Mouse (Mus musculus): ENCODE measurements around the gene Clstn1. TPM values are rescaled to one million over a fixed set of nuclear protein-coding genes. Genes with fewer than 3 reads are reported as not detected.

The Clstn1 gene
- polyA plus RNA-seq, 1 experiment from 2014 or later = 19.1 TPM

Small RNA genes lying within 50 kb of the gene (microRNA-seq; reads per million reads assigned to microRNA genes)
- gene Mir5616 (not detected), gene Mir7023 (not detected)

Other genes starting within 250 kb of the Clstn1 start
- gene Ube4b, start 159.7 kb upstream of the Clstn1 start, polyA plus RNA-seq (2016; fragmentation: Nextera tagmentation; extraction: Ambion mirVana) = 57.1 and 62.9 TPM in 2 replicates
- 0.67 and 1.3 TPM in 2 replicates for gene Rbp7, start 131.5 kb upstream of the Clstn1 start, polyA plus RNA-seq (2016; fragmentation: Nextera tagmentation; extraction: Ambion mirVana)
- gene Tmem274, start 109.1 kb upstream of the Clstn1 start, polyA plus RNA-seq (2016; fragmentation: Nextera tagmentation; extraction: Ambion mirVana) = 0.30 and 0.49 TPM in 2 replicates
- gene Nmnat1, start 101.3 kb upstream of the Clstn1 start, polyA plus RNA-seq (2016; fragmentation: Nextera tagmentation; extraction: Ambion mirVana) = 15.9 and 16.9 TPM in 2 replicates
- 38.1 and 46.4 TPM in 2 replicates for gene Lzic, start 101.2 kb upstream of the Clstn1 start, polyA plus RNA-seq (2016; fragmentation: Nextera tagmentation; extraction: Ambion mirVana)
- gene Ctnnbip1, start 68.2 kb upstream of the Clstn1 start, polyA plus RNA-seq (2016; fragmentation: Nextera tagmentation; extraction: Ambion mirVana) = 40.1 and 49.9 TPM in 2 replicates
- 3.4 and 4.8 TPM in 2 replicates for gene Pik3cd, start 116.1 kb downstream of the Clstn1 start, polyA plus RNA-seq (2016; fragmentation: Nextera tagmentation; extraction: Ambion mirVana)
- gene Tmem201, start 151.6 kb downstream of the Clstn1 start, polyA plus RNA-seq (2016; fragmentation: Nextera tagmentation; extraction: Ambion mirVana) = 43.1 and 54.0 TPM in 2 replicates
- 9.0 and 15.5 TPM in 2 replicates for gene Slc25a33, start 187.8 kb downstream of the Clstn1 start, polyA plus RNA-seq (2016; fragmentation: Nextera tagmentation; extraction: Ambion mirVana)